Mouse (Mus musculus): ENCODE measurements around the gene Rsf1.
A peak's percentile ranks its signal among the peaks of the same experiment; 100 is the strongest.

Rsf1 gene

GRCm38 (mm10) chr7:97632897-97633296 lies 53.2 kb downstream of the Rsf1 start:
- no peak for DNase-seq (ENCODE audit: low spot score)

- DNase-seq (ENCODE audit: low spot score), result no peak
These were observed 65.4 kb downstream of the Rsf1 start for GRCm38 (mm10) chr7:97645060-97645459.

- DNase-seq (ENCODE audit: low spot score), result no peak
These were observed 68.0 kb downstream of the Rsf1 start for GRCm38 (mm10) chr7:97647656-97648055.

GRCm38 (mm10) chr7:97650729-97651128 lies 71.0 kb downstream of the Rsf1 start:
- DNase-seq (ENCODE audit: low spot score), result no peak

GRCm38 (mm10) chr7:97656144-97656543 lies 76.5 kb downstream of the Rsf1 start:
- DNase-seq (ENCODE audit: low spot score), result no peak

- DNase-seq (ENCODE audit: low spot score), result no peak
These were observed 81.9 kb downstream of the Rsf1 start for GRCm38 (mm10) chr7:97661634-97662033.

GRCm38 (mm10) chr7:97679239-97679638 lies 99.5 kb downstream of the Rsf1 start:
- DNase-seq (ENCODE audit: low spot score), result peak; percentile 37

GRCm38 (mm10) chr7:97687831-97688230 lies 108.1 kb downstream of the Rsf1 start:
- DNase-seq (ENCODE audit: low spot score), result no peak

- DNase-seq (ENCODE audit: low spot score), result no peak
These were observed 115.8 kb downstream of the Rsf1 start for GRCm38 (mm10) chr7:97695441-97695840.

GRCm38 (mm10) chr7:97696133-97696505 lies 116.4 kb downstream of the Rsf1 start:
- DNase-seq (ENCODE audit: low spot score), result no peak

- peak; percentile 94 for DNase-seq (ENCODE audit: low spot score)
These were observed 117.0 kb downstream of the Rsf1 start, which contains the start of gene Clns1a for GRCm38 (mm10) chr7:97696506-97697254. Clns1a (plus strand) TSS chr7:97696634.

GRCm38 (mm10) chr7:97700173-97700572 lies 120.5 kb downstream of the Rsf1 start:
- DNase-seq (ENCODE audit: low spot score), result no peak

- no peak for DNase-seq (ENCODE audit: low spot score)
These were observed 121.4 kb downstream of the Rsf1 start for GRCm38 (mm10) chr7:97701106-97701505.

GRCm38 (mm10) chr7:97707123-97707522 lies 127.4 kb downstream of the Rsf1 start:
- DNase-seq (ENCODE audit: low spot score), result no peak

- no peak for DNase-seq (ENCODE audit: low spot score)
These were observed 128.1 kb downstream of the Rsf1 start for GRCm38 (mm10) chr7:97707809-97708208.

GRCm38 (mm10) chr7:97709204-97709603 lies 129.5 kb downstream of the Rsf1 start:
- DNase-seq (ENCODE audit: low spot score), result no peak

- no peak for DNase-seq (ENCODE audit: low spot score)
These were observed 135.0 kb downstream of the Rsf1 start for GRCm38 (mm10) chr7:97714651-97715050.

- DNase-seq (ENCODE audit: low spot score), result no peak
These were observed 137.6 kb downstream of the Rsf1 start for GRCm38 (mm10) chr7:97717326-97717725.

GRCm38 (mm10) chr7:97719078-97719477 lies 139.4 kb downstream of the Rsf1 start:
- DNase-seq (ENCODE audit: low spot score), result no peak

GRCm38 (mm10) chr7:97720109-97720508 lies 140.4 kb downstream of the Rsf1 start:
- no peak for DNase-seq (ENCODE audit: low spot score)

GRCm38 (mm10) chr7:97722278-97722918 lies 142.7 kb downstream of the Rsf1 start:
- no peak for DNase-seq (ENCODE audit: low spot score)

GRCm38 (mm10) chr7:97723646-97724538 lies 144.2 kb downstream of the Rsf1 start:
- no peak for DNase-seq (ENCODE audit: low spot score)

- DNase-seq (ENCODE audit: low spot score), result no peak
These were observed 145.7 kb downstream of the Rsf1 start for GRCm38 (mm10) chr7:97725401-97725800.
